Mouse (Mus musculus) heart, postnatal 10 days (tissue): ENCODE data around the gene Scn11a. TPM values are rescaled to one million over a fixed set of nuclear protein-coding genes. Genes with fewer than 3 reads are reported as not detected.

Experiments used
- total RNA-seq, 2 experiments: library from RNA; stranded (reverse); gene quantifications; 2 replicates each; pipeline ENCODE4 v1.2.3; 2021

The Scn11a gene
- total RNA-seq, 2 experiments from 2014 or later: 0.07 to 0.12 TPM

Other genes starting within 250 kb of the Scn11a start
- 100 to 1,000 TPM; 124 to 128 TPM for gene Scn5a, start 246.4 kb downstream of the Scn11a start, total RNA-seq
- 1 to 10 TPM in 1 of 2 experiments, under 1 TPM in 1; 0.82 to 1.0 TPM for gene Scn10a, start 106.1 kb downstream of the Scn11a start, total RNA-seq
- gene Wdr48, start 69.4 kb upstream of the Scn11a start, total RNA-seq: 10 to 100 TPM; 29.8 to 30.3 TPM
- gene Gorasp1, start 112.1 kb upstream of the Scn11a start, total RNA-seq: 10 to 100 TPM; 19.1 to 22.9 TPM
- gene Ttc21a, start 112.2 kb upstream of the Scn11a start, total RNA-seq: not detected
- 10 to 100 TPM in 1 of 2 experiments, 1 to 10 TPM in 1; 9.9 to 19.0 TPM for gene Csrnp1, start 159.2 kb upstream of the Scn11a start, total RNA-seq
- gene Xirp1, start 198.1 kb upstream of the Scn11a start, total RNA-seq: 100 to 1,000 TPM; 147 to 150 TPM
- 1 to 10 TPM; 3.9 to 7.1 TPM for gene Cx3cr1, start 244.4 kb upstream of the Scn11a start, total RNA-seq